Mouse (Mus musculus) liver, embryonic 14.5 days (tissue): ENCODE data around the gene Bcl2l11.

ENCODE experiments used
- CTCF ChIP-seq: IDR thresholded peaks from 2 replicates; pipeline ENCODE4 v1.5.1; 2016; ENCODE audit warnings: antibody characterized with exemption, low read depth, control low read depth
- EP300 ChIP-seq: IDR thresholded peaks from 2 replicates; pipeline ENCODE4 v1.6.1; 2016; ENCODE audit warnings: antibody characterized with exemption, low read depth

- no peak for TF ChIP-seq CTCF
- TF ChIP-seq EP300 = no peak
Measured at GRCm38 (mm10) chr2:128210376-128210775, 84.5 kb downstream of the Bcl2l11 start.
